Mouse (Mus musculus): ENCODE results near the gene Xrcc6.

- TF ChIP-seq CTCF (IDR thresholded peaks at IDR 0.05; ENCODE audit: low read depth) = no peak
- TF ChIP-seq EP300 (IDR thresholded peaks at IDR 0.05; ENCODE audit: low read depth) = no peak
Observed at GRCm38 (mm10) chr15:82047080-82047883, 59.6 kb downstream of the Xrcc6 start, which contains the start of gene Snu13.

Measured in liver, embryonic 14.5 days (tissue).